Mouse (Mus musculus) activated CD4-positive, CD25-positive, alpha-beta regulatory T cell, adult 4 months (primary cell): ENCODE measurements around the gene Nfib. TPM values are rescaled to one million over a fixed set of nuclear protein-coding genes. Genes with fewer than 3 reads are reported as not detected.

Experiments used
- ATAC-seq: one replicate; pipeline ENCODE4 v1.8.0; 2017
- polyA plus RNA-seq, 2 experiments: library from polyadenylated mRNA; unstranded; fragments of 100-300 nt; shearing (Covaris generic); gene quantifications; one replicate each; pipeline ENCODE4 v1.2.1; 2017

Nfib gene
- polyA plus RNA-seq, result 1 to 10 TPM in 1 of 2 experiments, under 1 TPM in 1; 0.09 to 1.1 TPM

DNA sequence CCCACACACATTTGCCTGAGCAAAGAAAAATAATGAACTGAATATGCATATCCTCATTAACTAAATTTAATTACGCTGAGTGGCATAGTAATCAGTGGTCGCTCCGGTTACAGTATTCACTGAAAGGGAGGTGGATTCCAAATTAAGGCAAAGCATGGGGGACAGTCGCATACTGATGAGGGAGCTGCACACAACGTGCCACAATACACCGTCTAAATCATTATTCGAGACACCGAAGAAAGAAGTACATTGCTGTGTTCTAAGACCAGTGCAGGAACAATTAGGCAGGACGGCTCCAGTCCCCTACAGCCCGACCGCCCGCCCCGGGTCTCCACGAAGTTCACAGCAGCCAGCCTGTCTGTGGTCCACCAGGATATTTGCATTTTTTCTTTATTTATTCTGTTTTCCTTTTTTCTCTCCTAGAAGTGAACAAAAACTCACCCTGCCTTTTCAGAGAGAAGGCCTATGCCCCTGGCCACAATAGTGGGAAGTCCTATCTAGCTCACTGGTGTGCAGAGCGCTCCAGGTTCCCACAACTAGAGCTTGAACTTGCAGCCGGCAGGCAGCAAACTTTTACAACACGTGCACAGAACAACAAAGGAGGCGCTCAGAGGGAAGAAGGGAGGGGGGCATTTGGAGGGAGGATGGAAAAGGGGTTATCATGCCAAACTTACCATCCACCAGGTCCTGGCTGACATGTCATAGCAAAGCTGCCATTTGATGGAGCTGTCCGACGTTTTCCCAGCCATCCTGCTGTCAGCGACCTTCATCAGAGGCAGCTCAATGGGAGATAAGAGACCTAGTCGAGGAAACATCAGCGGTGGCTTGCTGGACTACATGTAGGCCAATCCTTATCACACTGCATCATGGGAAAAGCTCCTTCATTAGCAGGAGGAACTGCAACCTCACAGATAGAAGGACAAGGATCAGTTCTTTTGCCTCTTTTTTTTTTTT lies at the start of gene Nfib:
Nfib (minus strand) TSS at position 910 of the 954 bp plus-strand sequence.
- no peak for ATAC-seq

DNA sequence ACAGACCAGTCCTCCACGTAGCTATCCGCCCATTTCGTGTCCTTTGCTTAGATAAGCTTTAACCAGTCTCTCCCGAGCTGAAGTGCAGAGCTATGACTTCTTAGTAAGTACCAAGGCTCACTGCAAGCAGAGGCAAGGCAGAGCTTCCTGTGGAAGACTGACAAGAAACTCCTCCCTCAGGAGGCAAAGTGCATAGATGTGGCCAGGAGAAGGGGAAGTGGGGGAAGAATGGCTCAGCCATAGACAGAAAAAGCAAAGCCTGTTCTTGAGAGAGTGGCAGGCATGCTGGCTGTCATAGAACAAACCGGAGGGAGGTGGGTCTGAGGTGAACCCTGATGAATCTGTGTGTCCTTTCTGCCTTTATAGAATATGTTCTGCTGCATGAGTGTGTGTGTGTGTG lies 30.2 kb upstream of the Nfib start:
- no peak for ATAC-seq

DNA sequence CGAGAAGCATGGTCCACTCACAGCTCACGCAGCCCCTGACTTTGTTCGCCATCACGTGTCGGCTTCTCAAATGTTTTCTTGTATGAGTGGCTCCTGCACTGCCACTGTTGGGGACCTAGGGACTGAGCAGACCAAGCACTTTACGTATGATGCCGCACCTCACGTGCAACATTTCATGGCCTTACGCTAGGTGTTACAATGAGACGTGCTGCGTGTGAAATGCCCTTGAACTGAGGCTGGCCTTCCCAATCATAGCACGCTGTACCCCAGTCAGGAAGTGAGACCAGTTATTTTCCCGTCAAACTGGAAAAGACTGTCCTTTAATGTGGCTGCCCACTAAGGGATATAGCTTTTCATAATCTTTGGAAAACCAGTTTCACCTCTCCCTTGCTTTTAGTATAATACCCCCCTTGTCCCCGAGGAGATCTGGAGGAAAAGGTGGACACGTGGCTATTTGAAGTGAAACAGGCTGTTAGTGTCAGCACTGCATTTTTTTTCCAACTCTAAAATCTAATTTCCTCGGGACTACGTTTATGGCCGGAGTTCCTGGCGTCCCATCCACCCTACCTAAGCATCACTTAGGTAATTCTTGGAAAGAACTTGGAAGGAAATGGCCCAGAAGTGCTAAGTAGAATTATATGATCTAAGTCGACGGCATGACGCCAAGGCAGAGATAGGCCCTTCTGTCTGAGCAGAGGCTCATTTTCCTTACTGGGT lies 29.4 kb upstream of the Nfib start:
- no peak for ATAC-seq

- no peak for ATAC-seq
Observed at GRCm38 (mm10) chr4:82734348-82734747, 28.8 kb upstream of the Nfib start.

GRCm38 (mm10) chr4:82733636-82734035 lies 28.1 kb upstream of the Nfib start:
- no peak for ATAC-seq

- ATAC-seq, result no peak
Observed at GRCm38 (mm10) chr4:82730248-82730887, 24.8 kb upstream of the Nfib start.

DNA sequence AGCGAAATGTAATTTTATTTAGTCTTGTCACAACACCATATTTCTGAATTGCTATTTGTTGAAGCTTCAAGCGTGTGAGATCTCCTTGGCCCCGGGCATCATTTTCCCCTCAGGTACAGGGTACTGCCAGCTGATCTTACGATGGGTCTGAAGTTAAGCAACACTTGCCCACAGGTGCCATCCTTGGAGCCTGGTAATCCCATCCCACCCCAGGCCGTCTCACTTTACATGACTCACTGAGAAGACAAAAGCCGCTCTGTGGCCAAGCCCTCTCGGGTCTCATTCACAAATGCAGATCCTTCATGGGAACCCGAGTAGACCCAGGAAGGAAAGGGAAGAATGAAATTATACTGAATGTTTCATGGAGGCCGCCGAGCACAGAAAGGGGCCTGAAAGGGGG lies 18.5 kb upstream of the Nfib start:
- ATAC-seq, result no peak

GRCm38 (mm10) chr4:82723048-82723447 lies 17.5 kb upstream of the Nfib start:
- no peak for ATAC-seq

- ATAC-seq, result no peak
Observed at GRCm38 (mm10) chr4:82715833-82716232, 10.3 kb upstream of the Nfib start.

- ATAC-seq, result no peak
Observed at GRCm38 (mm10) chr4:82711611-82712295, 6.2 kb upstream of the Nfib start.

DNA sequence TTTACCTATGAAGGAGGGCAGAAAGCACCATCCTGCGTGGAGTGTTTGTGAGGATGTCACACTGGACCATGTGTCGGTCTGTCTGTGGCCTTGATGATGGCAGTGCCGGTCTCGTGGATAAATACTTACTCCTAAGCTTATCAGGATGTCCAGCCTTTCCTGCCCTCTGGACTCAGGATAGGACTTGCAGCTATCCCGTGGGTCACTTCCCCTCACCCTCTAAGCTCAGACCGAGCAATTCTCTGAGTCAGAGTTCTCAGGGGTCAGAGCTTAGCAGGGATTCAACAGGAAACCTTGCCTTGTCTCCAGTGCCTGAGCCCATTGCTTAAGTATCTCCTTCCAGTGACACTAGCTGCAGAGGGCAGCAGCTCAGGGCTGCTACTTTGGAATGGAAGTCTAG lies 4.1 kb upstream of the Nfib start:
- no peak for ATAC-seq

GRCm38 (mm10) chr4:82706012-82706411 lies 462 bp upstream of the Nfib start:
- ATAC-seq, result no peak

- ATAC-seq, result no peak
Observed at GRCm38 (mm10) chr4:82704079-82704830, 1.3 kb downstream of the Nfib start.

- ATAC-seq, result no peak
Observed at GRCm38 (mm10) chr4:82702808-82703207, 2.7 kb downstream of the Nfib start.

- ATAC-seq, result no peak
Observed at GRCm38 (mm10) chr4:82699504-82699903, 6.0 kb downstream of the Nfib start.

- no peak for ATAC-seq
Observed at GRCm38 (mm10) chr4:82698616-82699015, 6.9 kb downstream of the Nfib start.

DNA sequence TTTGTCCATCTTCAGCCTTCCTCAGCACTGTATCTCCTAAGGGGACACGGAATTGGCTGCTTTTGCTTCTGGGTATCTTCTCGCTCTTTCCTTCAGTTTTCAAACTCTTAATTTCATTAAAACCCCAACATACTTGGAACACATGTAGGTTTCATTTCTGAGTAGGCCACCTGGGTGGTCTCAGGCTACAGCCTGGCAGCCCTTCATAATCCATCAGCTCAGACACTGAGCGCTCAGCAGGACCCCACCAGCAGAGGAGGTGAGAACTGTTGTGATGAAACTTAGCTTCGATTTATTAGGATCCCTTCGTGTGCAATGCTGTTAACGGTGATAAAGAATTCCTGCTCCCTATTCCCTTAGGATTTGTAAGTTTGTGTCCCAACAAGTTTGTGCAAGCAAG lies 8.4 kb downstream of the Nfib start:
- ATAC-seq, result no peak

DNA sequence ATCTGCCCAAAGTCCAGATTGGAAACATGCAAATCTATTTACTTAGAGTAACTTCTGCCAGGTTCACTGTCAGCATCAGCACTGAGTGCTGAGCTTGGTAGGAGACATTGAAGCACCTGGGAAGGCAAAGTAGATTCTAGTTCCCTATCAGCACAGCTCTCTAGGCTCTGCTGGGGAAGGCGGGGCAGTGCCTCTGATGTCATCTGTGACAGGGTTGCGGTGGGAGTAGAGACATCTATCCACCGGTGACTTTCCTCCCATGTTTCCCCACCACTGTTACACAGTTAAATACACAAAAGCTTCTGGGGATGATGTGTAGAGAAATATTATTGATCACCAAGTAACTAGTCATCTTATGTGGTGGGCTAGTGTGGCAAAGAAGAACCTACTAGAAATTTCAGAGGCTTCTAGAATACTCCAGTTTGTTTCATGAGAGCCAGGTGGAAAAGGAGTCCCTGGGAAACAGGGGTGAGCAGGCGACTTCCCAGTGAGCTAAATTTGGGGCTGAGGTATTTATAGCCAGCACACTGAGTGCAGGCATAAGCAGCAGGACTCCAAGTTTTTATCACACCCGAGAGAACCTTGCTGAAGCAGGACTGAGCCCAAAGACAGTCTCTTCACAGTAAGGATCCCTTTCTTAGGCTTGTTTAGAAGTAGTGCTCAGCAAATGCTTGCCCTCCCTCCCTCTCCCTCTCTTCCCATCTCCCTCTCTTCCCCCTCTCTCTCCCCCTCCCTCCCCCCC lies 9.6 kb downstream of the Nfib start:
- no peak for ATAC-seq

DNA sequence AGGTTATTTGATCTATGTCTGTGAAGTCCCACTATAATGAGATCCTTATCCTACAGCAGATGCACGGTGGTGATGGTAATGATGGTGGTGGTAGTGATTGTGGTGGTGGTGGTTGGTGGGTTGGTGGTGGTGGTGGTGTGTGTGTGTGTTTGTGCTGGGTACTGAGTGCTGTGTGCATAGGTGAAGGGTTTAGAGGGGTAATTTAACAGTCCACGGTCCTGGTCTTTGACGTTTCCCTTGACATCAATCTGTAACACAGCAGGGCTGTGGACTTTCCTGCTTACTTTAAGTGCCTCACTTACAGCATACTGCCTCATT lies 13.6 kb downstream of the Nfib start:
- ATAC-seq, result no peak

DNA sequence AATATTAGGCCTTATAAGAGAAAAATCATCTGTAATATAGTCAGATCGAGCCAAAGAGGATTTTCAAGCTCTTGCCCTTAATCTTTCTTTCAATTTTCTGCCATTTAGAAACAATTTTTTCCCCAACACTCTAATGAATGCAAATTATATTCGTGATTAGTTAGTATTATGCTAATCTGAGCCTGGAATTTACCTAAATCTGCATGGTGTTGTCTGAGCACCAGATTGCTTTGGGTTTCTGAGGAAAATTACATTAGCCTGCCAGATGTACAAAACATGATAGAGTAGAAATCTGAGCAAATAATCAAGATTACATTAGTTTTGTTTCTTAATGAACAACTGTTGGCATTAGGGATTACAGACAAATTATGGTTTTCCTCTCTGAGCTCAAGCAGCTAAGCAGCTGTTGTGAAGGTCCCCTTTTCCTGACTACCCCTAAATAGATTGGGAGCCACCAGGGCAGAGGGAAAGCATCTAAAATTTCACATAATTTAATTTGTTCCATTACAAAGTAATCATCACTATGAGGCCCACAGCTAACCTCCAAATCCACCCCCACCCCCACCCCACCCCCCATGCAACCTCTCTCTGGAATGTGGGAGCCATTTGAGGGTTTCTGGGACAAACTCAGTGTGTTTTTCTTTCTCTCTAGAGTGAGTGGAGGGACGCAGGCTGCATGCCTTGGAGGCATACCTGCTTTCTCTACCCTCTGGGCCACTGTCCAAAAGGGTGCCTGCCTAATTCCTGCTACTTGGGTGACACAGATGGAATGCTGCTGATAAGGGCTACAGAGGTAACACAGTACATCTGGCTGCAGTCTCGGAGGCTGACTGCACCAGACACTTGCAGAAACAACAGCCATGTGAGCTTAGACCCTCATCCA lies 14.2 kb downstream of the Nfib start:
- no peak for ATAC-seq
